Mouse (Mus musculus) midbrain, embryonic 11.5 days (tissue): ENCODE data around the gene Sdhaf2. TPM values are rescaled to one million over a fixed set of nuclear protein-coding genes. Genes with fewer than 3 reads are reported as not detected.

ENCODE experiments used
- ATAC-seq: fragments of 200-750 bp; cut with Nextera tagmentation; 2 replicates; pipeline ENCODE4 v1.8.0; 2017; ENCODE audit warnings: moderate TSS enrichment, moderate library complexity; ENCODE audit not compliant: low FRiP score
- DNase-seq: peaks from one replicate; pipeline ENCODE4 v3.0.0; 2015; ENCODE audit warnings: low spot score; ENCODE audit errors: missing footprints
- H3K27ac ChIP-seq: fragments of 300-500 bp; sonication (generic); 2 replicates; pipeline ENCODE4 v1.5.1; 2014; ENCODE audit warnings: low read depth, low read length
- H3K27me3 ChIP-seq: fragments of 300-500 bp; sonication (generic); 2 replicates; pipeline ENCODE4 v1.6.1; 2014; ENCODE audit warnings: mild to moderate bottlenecking, low read length, moderate library complexity, mixed read lengths; ENCODE audit not compliant: control insufficient read depth, insufficient read depth
- H3K36me3 ChIP-seq: fragments of 300-500 bp; sonication (generic); 2 replicates; pipeline ENCODE4 v1.6.1; 2014; ENCODE audit warnings: mild to moderate bottlenecking, low read length, moderate library complexity, mixed read lengths; ENCODE audit not compliant: control insufficient read depth, insufficient read depth
- H3K4me1 ChIP-seq: fragments of 300-500 bp; sonication (generic); 2 replicates; pipeline ENCODE4 v1.6.1; 2014; ENCODE audit warnings: low read length; ENCODE audit not compliant: control insufficient read depth, insufficient read depth
- H3K4me2 ChIP-seq: fragments of 300-500 bp; sonication (generic); 2 replicates; pipeline ENCODE4 v1.6.1; 2014; ENCODE audit warnings: mild to moderate bottlenecking, moderate library complexity
- H3K4me3 ChIP-seq: fragments of 300-500 bp; sonication (generic); 2 replicates; pipeline ENCODE4 v1.5.1; 2014; ENCODE audit warnings: low read depth, low read length
- H3K9ac ChIP-seq: fragments of 300-500 bp; sonication (generic); 2 replicates; pipeline ENCODE4 v1.6.1; 2014; ENCODE audit warnings: low read length
- H3K9me3 ChIP-seq: fragments of 300-500 bp; sonication (generic); 2 replicates; pipeline ENCODE4 v1.6.1; 2016; ENCODE audit warnings: low read length; ENCODE audit not compliant: control insufficient read depth
- WGBS: fragments of 180-500 bp; shearing (Covaris S2); extraction: QIAGEN DNeasy Blood & Tissue Kit; methylation state at CpG from one replicate; pipeline ENCODE4 v1.1.7; 2014; 5-methylcytosine and 5-hydroxymethylcytosine counted together
- polyA plus RNA-seq: library from polyadenylated mRNA; unstranded; fragments of >200 nt; fragmentation: Nextera tagmentation; extraction: Ambion mirVana; gene quantifications from 2 replicates; pipeline ENCODE4 v1.2.1, GENCODE M21; 2014

Sdhaf2 gene
- polyA plus RNA-seq, 1 experiment from 2014 or later = 59.3 TPM

- no peak overlapping the region for H3K27ac ChIP-seq
- H3K27me3 ChIP-seq = no peaks in the 10 kb centered on the region
- no peak overlapping the region for H3K4me2 ChIP-seq
- no peaks in the 10 kb centered on the region for H3K9me3 ChIP-seq
- H3K36me3 ChIP-seq = no peaks in the 10 kb centered on the region
- DNase-seq (no peak), ATAC-seq (no peak)
- peaks cover 9% of the 10 kb centered on the region for H3K4me1 ChIP-seq
- 71% methylated on average over 4 of the region's 4 CpGs for WGBS
- H3K9ac ChIP-seq = no peak overlapping the region
- no peak overlapping the region for H3K4me3 ChIP-seq
These were observed 46.4 kb downstream of the Sdhaf2 start for GRCm38 (mm10) chr19:10479541-10479940.

GRCm38 (mm10) chr19:10473779-10474178, 52.2 kb downstream of the Sdhaf2 start:
- Histone ChIP-seq H3K9me3 (no peaks in the 10 kb centered on the region), H3K4me2 (no peak overlapping the region), H3K27ac (no peak overlapping the region), H3K4me1 (peaks cover 3% of the 10 kb centered on the region; the same call in 1 of the 2 replicates), H3K9ac (no peak overlapping the region), H3K4me3 (no peak overlapping the region), H3K36me3 (no peaks in the 10 kb centered on the region), H3K27me3 (no peaks in the 10 kb centered on the region)
- ATAC-seq (peak; percentile 65), DNase-seq (no peak)
- 17% methylated on average over 6 of the region's 6 CpGs for WGBS

GRCm38 (mm10) chr19:10472958-10473357, 53.0 kb downstream of the Sdhaf2 start:
- Histone ChIP-seq H3K9me3 (no peaks in the 10 kb centered on the region), H3K9ac (no peak overlapping the region), H3K4me1 (peaks cover 3% of the 10 kb centered on the region; the same call in 1 of the 2 replicates), H3K27me3 (no peaks in the 10 kb centered on the region), H3K4me2 (no peak overlapping the region), H3K27ac (no peak overlapping the region), H3K4me3 (no peak overlapping the region), H3K36me3 (no peaks in the 10 kb centered on the region)
- ATAC-seq (no peak), DNase-seq (no peak)
- WGBS = 79% methylated on average over 3 of the region's 3 CpGs

GRCm38 (mm10) chr19:10469171-10469658, 56.7 kb downstream of the Sdhaf2 start:
- Histone ChIP-seq H3K4me1 (peaks cover 7% of the 10 kb centered on the region), H3K4me2 (no peak overlapping the region), H3K27ac (no peak overlapping the region), H3K9ac (no peak overlapping the region), H3K9me3 (no peaks in the 10 kb centered on the region), H3K27me3 (no peaks in the 10 kb centered on the region), H3K4me3 (no peak overlapping the region), H3K36me3 (no peaks in the 10 kb centered on the region)
- ATAC-seq (no peak), DNase-seq (no peak)
- WGBS = 71% methylated on average over 8 of the region's 8 CpGs

- H3K27me3 ChIP-seq = peaks cover 14% of the 10 kb centered on the region
- 6% methylated on average over 4 of the region's 4 CpGs for WGBS
- H3K36me3 ChIP-seq = no peaks in the 10 kb centered on the region
- H3K9me3 ChIP-seq = no peaks in the 10 kb centered on the region
- 0 out of 2 replicates have a peak overlapping the region, but pooled peaks have one; percentile 24 for H3K9ac ChIP-seq
- DNase-seq (no peak), ATAC-seq (no peak)
- H3K4me3 ChIP-seq = no peak overlapping the region
- peaks cover 15% of the 10 kb centered on the region for H3K4me1 ChIP-seq
- H3K27ac ChIP-seq = no peak overlapping the region
- no peak overlapping the region for H3K4me2 ChIP-seq
These were observed 61.5 kb downstream of the Sdhaf2 start for GRCm38 (mm10) chr19:10464427-10464826.

- Histone ChIP-seq H3K4me1 (peaks cover 17% of the 10 kb centered on the region), H3K9ac (no peak overlapping the region), H3K27me3 (peaks cover 38% of the 10 kb centered on the region), H3K4me2 (no peak overlapping the region), H3K4me3 (no peak overlapping the region), H3K9me3 (no peaks in the 10 kb centered on the region), H3K36me3 (no peaks in the 10 kb centered on the region), H3K27ac (no peak overlapping the region)
- ATAC-seq (no peak), DNase-seq (no peak)
- 55% methylated on average over 7 of the region's 7 CpGs for WGBS
These were observed 64.4 kb downstream of the Sdhaf2 start for GRCm38 (mm10) chr19:10461584-10461983.

GRCm38 (mm10) chr19:10459907-10460306, 66.0 kb downstream of the Sdhaf2 start:
- ATAC-seq = no peak
- DNase-seq = no peak
- Histone ChIP-seq H3K27ac (no peak overlapping the region), H3K27me3 (peaks cover 55% of the 10 kb centered on the region), H3K9ac (no peak overlapping the region), H3K4me1 (peaks cover 17% of the 10 kb centered on the region), H3K36me3 (no peaks in the 10 kb centered on the region), H3K4me3 (no peak overlapping the region), H3K9me3 (no peaks in the 10 kb centered on the region), H3K4me2 (no peak overlapping the region)
- WGBS = 42% methylated on average over 11 of the region's 11 CpGs

- peak overlapping the region; percentile 9; the same call in 1 of the 2 replicates for H3K4me3 ChIP-seq
These were observed 67.8 kb downstream of the Sdhaf2 start for GRCm38 (mm10) chr19:10458096-10458495.

GRCm38 (mm10) chr19:10457484-10457800, 68.5 kb downstream of the Sdhaf2 start:
- Histone ChIP-seq H3K36me3 (no peaks in the 10 kb centered on the region), H3K9ac (peak overlapping the region; percentile 52), H3K27me3 (peaks cover 56% of the 10 kb centered on the region), H3K4me2 (peak overlapping the region; percentile 92), H3K4me3 (peak overlapping the region; percentile 53), H3K9me3 (no peaks in the 10 kb centered on the region), H3K4me1 (peaks cover 11% of the 10 kb centered on the region; the same call in 1 of the 2 replicates), H3K27ac (no peak overlapping the region)
- under 1% methylated on average over 34 of the region's 34 CpGs for WGBS
- peak; percentile 95 for ATAC-seq
- peak; percentile 98 for DNase-seq

More at GRCm38 (mm10) chr19:10458096-10458495, 67.8 kb downstream of the Sdhaf2 start:
- peaks cover 11% of the 10 kb centered on the region; the same call in 1 of the 2 replicates for H3K4me1 ChIP-seq
- H3K27ac ChIP-seq = no peak overlapping the region
- peaks cover 57% of the 10 kb centered on the region for H3K27me3 ChIP-seq
- H3K36me3 ChIP-seq = no peaks in the 10 kb centered on the region
- WGBS = 32% methylated on average over 8 of the region's 8 CpGs
- H3K9me3 ChIP-seq = no peaks in the 10 kb centered on the region
- ATAC-seq (no peak; the same call in 1 of the 2 replicates), DNase-seq (peak; percentile 86)
- H3K4me2 ChIP-seq = peak overlapping the region; percentile 92
- no peak overlapping the region for H3K9ac ChIP-seq
